Mouse (Mus musculus) midbrain, postnatal 0 days (tissue): ENCODE data around the gene Gm20815. TPM values are rescaled to one million over a fixed set of nuclear protein-coding genes. Genes with fewer than 3 reads are reported as not detected.
"Not testable (repeated sequence)": the region's sequence is repeated elsewhere in the genome, so short reads cannot be mapped to it uniquely, and the experiment has no call there.

Experiments used
- ATAC-seq: fragments of 200-750 bp; cut with Nextera tagmentation; 2 replicates; pipeline ENCODE4 v1.8.0; 2017; ENCODE audit warnings: moderate number of reproducible peaks, mild to moderate bottlenecking, moderate TSS enrichment, moderate library complexity; ENCODE audit not compliant: low FRiP score
- DNase-seq: peaks from one replicate; pipeline ENCODE4 v3.0.0-alpha.2; 2015; ENCODE audit warnings: low spot score
- H3K27ac ChIP-seq: fragments of 300-500 bp; sonication (generic); 2 replicates; pipeline ENCODE4 v1.5.1; 2014; ENCODE audit warnings: low read depth, mild to moderate bottlenecking, low read length, mixed read lengths
- H3K27me3 ChIP-seq: fragments of 300-500 bp; sonication (generic); 2 replicates; pipeline ENCODE4 v1.6.1; 2014; ENCODE audit warnings: low read length, control low read depth, mixed read lengths; ENCODE audit not compliant: insufficient read depth
- H3K36me3 ChIP-seq: fragments of 300-500 bp; sonication (generic); 2 replicates; pipeline ENCODE4 v1.6.1; 2014; ENCODE audit warnings: low read length, control low read depth, mixed read lengths; ENCODE audit not compliant: insufficient read depth
- H3K4me1 ChIP-seq: fragments of 300-500 bp; sonication (generic); 2 replicates; pipeline ENCODE4 v1.6.1; 2014; ENCODE audit warnings: mild to moderate bottlenecking, control low read depth, antibody characterized with exemption, low read length, mixed read lengths; ENCODE audit not compliant: insufficient read depth
- H3K4me2 ChIP-seq: fragments of 300-500 bp; sonication (generic); 2 replicates; pipeline ENCODE4 v1.6.1; 2014; ENCODE audit warnings: low read depth, mild to moderate bottlenecking, low read length, mixed read lengths; ENCODE audit not compliant: poor library complexity, severe bottlenecking
- H3K4me3 ChIP-seq: fragments of 300-500 bp; sonication (generic); 2 replicates; pipeline ENCODE4 v1.5.1; 2014; ENCODE audit warnings: low read depth, mild to moderate bottlenecking, low read length, moderate library complexity
- H3K9ac ChIP-seq: fragments of 300-500 bp; sonication (generic); replicated peaks from 2 replicates; pipeline ENCODE4 v1.6.1; 2014; ENCODE audit warnings: mild to moderate bottlenecking, low read length, moderate library complexity, mixed read lengths; ENCODE audit not compliant: poor library complexity, severe bottlenecking
- H3K9me3 ChIP-seq: fragments of 300-500 bp; sonication (generic); 2 replicates; pipeline ENCODE4 v1.6.1; 2016; ENCODE audit warnings: low read length, control low read depth
- WGBS: fragments of 180-500 bp; shearing (Covaris S2); extraction: QIAGEN DNeasy Blood & Tissue Kit; methylation state at CpG from one replicate; pipeline ENCODE4 v1.1.7; 2014; 5-methylcytosine and 5-hydroxymethylcytosine counted together
- polyA plus RNA-seq: library from polyadenylated mRNA; unstranded; fragments of >200 nt; fragmentation: Nextera tagmentation; extraction: Ambion mirVana; gene quantifications from 2 replicates; pipeline ENCODE4 v1.2.1, GENCODE M21; 2015
- total RNA-seq: library from RNA; depleted of rRNA; stranded (reverse); fragments of >200 nt; gene quantifications from 2 replicates; pipeline ENCODE4 v1.2.3, GENCODE M21; 2014; rRNA removed

The Gm20815 gene
- total RNA-seq, result not detected in 2 replicates
- not detected in 2 replicates for polyA plus RNA-seq

- not testable (repeated sequence) for H3K27ac ChIP-seq, H3K4me1 ChIP-seq, H3K27me3 ChIP-seq, H3K36me3 ChIP-seq, H3K9me3 ChIP-seq, H3K9ac ChIP-seq, DNase-seq, H3K4me2 ChIP-seq, ATAC-seq, H3K4me3 ChIP-seq
- no CpG with 5 or more reads among the region's 4 CpGs for WGBS
These were observed at the start of gene Gm20815 for GRCm38 (mm10) chrY:8835069-8835468. TSS of gene Gm20815 (minus strand) at chrY:8835169.
